Mouse (Mus musculus): ENCODE results near the gene Lhfpl2.
A peak's percentile ranks its signal among the peaks of the same experiment; 100 is the strongest.

GRCm38 (mm10) chr13:94184726-94185456 is 127.3 kb downstream of the Lhfpl2 start:
- TF ChIP-seq MYOD1 (IDR thresholded peaks at IDR 0.05; ENCODE audit: control insufficient read depth, insufficient read length, low read depth) (peak; percentile 39), CTCF (IDR thresholded peaks at IDR 0.05; ENCODE audit: control insufficient read depth, insufficient read depth, insufficient read length) (no peak)
